Mouse (Mus musculus): ENCODE measurements at regions not wholly inside any gene's neighbourhood (a gene's known extent, or its start where the extent isn't known, plus 50 kb on each side); places are given as distances from the start of the nearest gene placed in this dataset.

DNA sequence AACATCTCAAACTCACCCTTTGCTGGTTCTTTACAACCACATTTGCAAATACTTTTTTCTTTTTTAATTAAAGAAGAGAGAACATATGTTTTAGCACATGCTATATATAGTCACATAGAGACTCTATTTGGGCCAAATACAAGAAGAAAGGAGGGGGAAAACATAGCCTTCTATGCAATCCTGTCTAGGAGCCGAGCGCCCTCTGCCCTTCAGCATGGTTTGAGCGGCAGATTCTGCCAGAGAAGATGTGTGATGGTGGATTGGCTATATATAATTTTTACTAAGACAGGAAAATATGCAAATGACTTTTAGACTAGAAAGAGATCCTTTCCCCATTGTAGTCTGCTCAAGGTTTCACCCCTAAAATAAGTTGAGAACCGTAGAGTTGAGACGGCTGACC, 60.0 kb upstream of the Myom1 start:
- no peak for DNase-seq (ENCODE audit: inconsistent age in 2 of 2, low spot score in 1 of 2)

DNA sequence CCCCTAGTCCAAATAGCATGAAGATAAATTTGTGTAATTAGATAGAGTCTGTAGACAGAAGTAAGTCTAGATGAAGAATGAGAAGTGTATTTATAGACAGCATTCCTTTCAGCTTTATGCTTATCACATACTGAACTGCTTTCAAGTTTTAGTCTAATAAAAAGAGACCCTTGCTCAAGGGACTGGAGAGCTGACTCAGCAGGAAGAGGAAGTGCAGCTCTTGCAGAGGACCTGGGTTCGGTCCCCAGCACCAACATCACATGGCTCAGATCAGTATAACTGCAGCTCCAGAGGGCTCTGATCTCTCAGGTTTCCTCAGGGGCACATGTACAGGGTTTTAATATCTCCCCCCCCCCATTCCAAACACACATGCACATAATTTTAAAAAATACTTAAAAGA, 68.2 kb upstream of the Myom1 start:
- DNase-seq (ENCODE audit: inconsistent age in 2 of 2, low spot score in 1 of 2): no peak

DNA sequence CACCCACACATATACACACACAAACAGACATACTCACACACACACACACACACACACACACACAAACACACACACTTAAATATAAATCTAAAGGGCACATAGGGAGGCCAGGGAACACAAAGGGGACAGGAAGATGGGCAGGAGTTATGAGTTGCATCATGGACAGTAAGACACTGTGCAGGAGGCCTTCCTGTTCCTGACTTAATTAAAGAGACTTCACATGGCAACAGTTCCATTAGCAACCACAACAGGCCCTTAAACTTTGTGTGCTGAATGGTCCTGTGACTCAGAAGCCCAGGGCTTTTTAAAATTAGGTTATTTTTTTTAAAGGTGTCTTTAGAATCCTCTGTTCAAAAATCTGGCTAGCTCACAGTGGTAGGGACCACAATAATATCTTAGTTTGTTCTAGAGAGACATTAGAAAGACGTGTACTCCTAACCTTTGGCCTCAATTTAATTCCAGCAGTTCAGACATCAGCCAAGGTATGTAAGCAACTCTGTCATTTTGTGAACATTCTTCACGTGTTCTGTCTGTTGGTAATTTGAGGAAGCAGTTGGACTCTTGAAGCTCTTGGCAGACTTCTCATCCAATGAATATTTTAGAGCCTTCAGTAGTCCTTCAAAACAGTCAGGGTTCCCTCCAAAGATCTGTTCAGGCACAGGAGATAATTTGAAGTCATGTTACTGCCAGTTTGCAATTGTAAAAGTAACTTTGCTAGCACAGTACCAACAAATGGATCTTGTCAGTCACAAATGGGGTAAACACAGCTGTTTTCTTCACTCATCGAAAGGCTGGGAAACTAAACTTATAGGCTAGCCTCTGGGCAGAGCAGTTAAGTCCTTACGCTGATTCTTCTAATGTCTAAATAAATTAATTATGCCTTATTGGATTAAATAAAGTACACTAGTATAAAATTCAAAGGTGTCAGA, 69.0 kb upstream of the Myom1 start:
- DNase-seq (ENCODE audit: inconsistent age in 2 of 2, low spot score in 1 of 2): no peak

DNA sequence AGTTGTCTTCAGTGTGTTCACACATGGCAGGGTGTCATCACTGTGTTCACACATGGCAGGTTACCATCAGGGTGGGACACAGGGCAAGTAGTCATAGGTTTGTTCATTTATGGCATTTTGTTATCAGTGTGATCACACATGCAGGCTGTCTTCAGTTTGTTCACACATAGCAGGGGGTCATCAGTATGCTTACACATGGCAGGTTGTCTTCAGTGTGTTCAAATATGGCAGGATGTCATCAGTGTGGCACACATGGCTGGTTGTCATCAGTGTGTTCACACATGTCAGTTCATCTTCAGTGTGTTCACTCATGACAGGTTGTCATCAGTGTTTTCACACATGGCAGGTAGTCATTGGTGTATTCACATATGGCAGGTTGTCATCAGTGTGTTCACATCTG, 69.9 kb upstream of the Myom1 start:
- no peak for DNase-seq (ENCODE audit: inconsistent age in 2 of 2, low spot score in 1 of 2)

DNA sequence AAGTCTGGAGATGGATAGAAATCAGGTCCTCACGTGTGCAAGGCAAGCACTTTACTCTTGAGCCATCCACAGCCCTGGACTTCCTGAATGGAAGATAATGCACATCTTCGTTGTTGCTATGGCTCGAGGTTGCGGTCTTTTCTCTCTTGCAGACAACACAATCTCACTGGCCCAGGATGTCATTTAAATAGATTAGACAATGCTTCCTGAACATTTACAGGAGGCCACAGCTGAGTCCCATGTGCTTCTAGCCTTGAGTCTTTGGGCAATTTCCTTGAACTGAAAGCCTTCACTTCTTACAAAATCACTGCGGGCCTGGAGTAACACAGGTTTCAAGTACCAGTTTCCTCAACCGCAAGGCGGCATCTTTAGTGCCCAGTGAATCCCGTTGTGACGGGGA, 71.8 kb upstream of the Myom1 start:
- peak in 1 of 2 experiments; percentile 49 for DNase-seq (ENCODE audit: inconsistent age in 2 of 2, low spot score in 1 of 2)

DNA sequence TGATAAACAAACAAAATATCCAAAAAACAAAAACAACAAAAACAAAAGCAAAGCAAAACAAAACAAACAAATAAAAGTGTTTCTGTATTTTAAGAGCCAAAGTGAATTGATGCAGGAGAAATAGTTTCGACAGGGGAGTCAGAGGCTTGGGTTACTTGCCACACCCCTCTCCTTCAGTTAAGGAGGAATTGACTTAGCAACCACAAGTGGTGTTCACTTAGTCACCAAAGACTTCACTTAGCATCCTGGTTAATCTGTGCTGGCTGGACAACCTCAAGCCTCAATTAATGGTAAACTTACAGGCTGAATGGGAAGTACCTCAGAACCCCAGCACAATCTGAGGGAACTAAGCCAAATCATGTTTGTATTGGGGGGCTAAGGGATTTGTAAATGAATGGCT, 72.9 kb upstream of the Myom1 start:
- DNase-seq (ENCODE audit: inconsistent age in 2 of 2, low spot score in 1 of 2): no peak

DNA sequence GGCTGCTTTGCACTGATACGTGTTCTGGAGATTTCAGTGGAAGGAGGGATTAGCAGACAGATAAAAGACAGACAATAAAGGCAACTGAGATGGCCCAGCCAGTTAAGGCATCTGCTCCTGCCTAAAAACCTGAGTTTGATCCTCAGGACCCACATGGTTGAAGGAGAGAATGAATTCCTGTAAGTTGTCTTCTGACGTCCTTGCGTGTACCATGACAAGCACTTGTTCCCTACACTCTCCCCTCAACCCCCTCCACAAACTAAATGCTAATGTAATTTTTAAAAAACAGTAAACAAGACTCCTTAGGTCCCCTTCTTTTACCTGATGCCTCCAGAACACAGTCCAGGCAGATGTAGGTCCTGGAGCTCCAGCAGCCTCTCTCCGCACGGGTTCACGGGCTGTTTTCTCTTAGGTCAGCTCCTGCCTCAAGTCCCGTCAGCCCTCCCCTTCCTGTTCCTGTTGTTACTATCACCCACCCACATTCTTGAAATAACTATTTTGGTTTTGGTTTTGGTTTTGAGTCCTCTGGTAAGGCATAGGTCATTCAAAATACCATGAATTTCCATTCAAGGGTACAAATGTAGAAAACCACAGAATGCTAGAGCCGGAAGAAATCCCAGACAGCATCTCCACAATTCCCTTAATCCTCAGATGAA, 71.3 kb upstream of the Tgif1 start:
- peak in 1 of 2 experiments; percentile 31 for DNase-seq (ENCODE audit: inconsistent age in 2 of 2, low spot score in 1 of 2)

DNA sequence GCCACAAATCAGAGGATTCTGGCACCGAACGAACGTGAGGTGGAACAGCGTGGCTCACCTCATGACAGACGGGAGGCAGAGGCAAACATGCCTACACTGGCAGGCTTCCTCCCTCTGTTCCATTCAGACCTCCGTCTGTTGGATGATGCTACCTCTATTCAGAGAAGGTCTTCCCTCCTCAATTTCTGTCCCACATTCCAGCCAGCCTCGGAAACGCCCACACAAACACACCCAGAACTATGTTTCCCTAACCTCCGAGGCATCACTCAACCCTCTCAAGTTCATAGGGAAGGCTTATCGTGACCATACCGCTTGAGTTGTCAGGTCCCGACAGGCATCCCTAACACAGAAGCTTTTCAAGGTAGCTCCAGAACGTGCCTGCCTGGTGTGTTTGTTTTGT, 68.3 kb upstream of the Tgif1 start:
- no peak for DNase-seq (ENCODE audit: inconsistent age in 2 of 2, low spot score in 1 of 2)

DNA sequence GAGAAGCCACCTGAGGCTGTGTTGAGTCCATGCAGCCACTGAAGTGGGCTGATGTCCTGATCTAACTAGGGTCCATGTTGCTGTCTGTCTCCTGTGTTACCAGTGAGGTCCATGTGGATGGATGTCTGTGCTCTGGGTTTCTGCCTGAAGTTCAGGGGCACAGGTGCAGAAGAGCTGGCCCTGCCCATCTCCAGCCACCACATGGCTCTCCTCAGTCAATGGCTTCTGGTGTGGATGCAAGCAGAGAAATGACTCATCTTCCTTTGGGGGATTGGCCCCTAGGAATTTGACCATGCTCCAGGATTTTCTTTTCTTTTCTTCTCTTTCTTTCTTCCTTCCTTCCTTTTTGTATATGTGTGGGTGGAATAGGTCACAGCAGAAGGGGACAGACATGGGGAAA, 66.8 kb upstream of the Tgif1 start:
- DNase-seq (ENCODE audit: inconsistent age in 2 of 2, low spot score in 1 of 2): no peak

DNA sequence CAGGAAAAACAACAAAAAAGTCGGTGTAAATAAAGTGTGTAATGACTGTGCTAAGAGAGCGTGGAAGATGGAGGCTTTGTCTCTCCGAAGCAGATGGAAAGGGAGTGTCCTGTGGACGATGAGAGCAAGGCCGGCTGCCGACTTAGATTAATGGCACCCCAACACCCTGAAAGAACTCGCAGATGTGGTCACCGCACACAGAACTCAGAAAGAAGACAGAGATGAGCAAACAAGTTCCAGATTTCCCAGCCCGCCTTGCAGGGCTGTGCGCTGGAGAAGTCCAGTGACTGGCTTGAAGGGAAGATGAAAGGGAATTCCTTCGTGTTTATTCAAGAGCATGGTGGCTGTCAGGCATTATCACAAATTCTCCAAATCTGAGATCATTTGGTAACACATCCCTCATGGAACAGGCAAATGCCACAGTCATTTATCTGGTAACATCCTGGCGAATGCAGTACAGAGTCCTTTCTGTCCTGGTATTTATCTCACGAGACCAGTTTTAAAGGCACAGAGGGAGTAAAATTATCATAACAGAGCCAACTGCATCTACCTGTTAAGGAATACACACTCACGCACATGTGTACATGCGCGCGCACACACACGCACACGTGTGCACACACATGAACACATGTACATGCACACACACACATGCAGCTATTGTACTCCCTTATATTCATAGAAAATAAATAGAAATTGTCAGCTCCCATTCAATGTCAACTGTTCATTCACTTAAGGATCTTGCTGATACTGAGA, 64.0 kb upstream of the Tgif1 start:
- DNase-seq (ENCODE audit: inconsistent age in 2 of 2, low spot score in 1 of 2): peak; percentile 52 to 61

DNA sequence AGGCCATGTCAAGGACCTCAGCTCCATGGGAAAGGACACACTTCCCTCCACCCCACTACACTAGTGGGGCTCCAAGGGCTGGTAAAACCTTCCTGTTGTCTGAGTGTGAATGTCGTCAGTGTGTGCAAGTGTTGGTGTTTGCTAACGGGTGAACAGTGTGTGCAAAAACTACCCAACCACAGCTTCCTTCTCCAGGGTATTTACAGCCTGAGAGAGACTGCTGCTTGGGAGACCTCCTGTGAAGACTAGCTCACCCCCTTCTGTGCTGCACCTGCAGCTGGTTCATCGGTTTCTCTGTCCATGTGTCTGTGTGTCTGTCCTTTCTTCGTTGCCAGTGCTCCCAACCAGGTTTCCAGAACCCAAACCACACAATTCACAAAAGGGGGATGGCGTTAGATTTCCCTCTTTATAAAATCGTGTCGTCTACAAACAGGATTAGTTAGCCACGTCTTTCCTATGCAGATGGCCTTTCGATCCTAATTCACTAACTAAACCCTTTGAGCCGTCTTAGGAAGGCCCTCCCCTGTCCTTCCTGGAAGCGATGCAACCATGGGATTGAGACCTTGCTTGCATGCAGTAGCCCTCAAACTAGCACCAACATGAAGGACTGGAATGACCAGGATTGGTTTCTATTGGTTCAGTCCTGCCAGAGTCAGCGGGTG, 62.9 kb upstream of the Tgif1 start:
- DNase-seq (ENCODE audit: inconsistent age in 2 of 2, low spot score in 1 of 2): no peak

DNA sequence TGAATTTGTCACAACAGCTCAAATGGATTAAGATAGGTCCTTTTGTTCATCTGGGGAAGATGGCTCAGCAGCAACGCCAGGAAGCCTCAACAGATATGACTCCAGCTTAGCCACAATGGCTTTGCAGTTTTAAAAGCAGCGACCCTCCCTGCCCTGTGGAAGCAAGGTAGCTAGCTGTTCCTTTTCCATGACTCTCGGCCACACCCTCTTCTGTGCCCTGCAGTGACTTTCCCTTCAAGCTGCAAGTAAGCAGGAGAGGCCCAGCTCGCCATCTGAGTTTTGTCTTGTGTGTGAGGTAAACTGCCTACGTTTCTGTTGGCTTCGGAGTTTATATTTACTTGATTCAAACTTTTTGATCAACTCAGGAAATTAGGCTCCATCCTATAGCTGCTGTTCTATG, 62.1 kb upstream of the Tgif1 start:
- no peak for DNase-seq (ENCODE audit: inconsistent age in 2 of 2, low spot score in 1 of 2)

DNA sequence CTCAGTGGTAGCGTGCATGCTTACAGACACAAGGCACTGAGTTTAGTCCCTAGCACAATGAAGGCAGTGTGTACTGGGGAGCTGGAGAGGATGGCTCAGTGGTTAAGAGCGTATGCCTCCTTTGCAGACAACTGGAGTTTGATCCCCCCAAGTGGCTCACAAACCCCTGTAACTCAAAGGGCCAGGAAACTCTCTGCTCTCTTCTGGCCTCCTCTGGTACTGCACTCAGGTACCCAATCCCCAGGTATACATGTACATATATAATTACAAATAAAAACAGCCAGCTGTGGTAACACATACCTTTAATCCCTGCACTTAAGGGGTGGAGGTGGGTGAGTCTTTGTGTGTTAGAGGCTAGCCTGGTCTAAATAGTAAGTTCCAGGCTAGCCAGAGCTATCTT, 56.9 kb upstream of the Tgif1 start:
- no peak for DNase-seq (ENCODE audit: inconsistent age in 2 of 2, low spot score in 1 of 2)

DNA sequence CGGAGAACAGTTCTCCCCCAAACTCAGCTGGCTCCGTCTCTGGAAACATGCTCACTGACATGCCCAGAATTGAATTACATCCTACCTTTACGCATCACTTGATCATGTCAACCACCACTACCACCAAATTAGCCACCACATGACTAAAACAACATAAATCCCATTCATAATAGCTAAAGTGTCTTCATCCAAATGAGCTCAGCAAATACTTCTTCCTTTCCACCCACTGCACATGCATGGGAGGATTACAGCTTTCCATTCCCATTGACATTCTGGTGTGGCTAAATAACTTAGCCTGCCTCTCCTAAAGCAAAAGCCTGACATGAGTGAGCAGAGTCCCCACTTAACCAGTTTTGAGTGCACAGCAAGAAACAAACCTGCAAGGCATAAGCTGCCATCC, 56.2 kb upstream of the Tgif1 start:
- DNase-seq (ENCODE audit: inconsistent age in 2 of 2, low spot score in 1 of 2): no peak

DNA sequence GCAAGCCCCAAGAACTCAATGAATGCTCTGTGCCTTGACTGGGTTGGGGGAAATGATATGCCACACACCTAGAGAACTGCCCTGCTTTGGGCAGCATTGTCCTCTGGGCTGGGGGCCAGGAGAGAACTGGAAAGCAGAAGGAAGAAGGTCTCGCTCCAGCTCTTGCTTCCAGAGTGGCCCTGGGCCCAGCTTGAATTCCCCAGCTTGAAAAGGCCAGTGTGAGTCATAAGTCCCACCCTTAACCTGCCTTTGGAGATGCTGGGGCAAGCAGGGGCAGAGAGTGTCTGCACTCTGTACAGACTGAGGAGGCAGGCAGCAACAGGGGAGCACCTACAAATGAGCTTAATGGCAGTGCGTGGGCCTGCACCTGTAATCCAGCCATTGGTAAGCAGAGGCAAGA, 55.0 kb upstream of the Tgif1 start:
- DNase-seq (ENCODE audit: inconsistent age in 2 of 2, low spot score in 1 of 2): no peak

Measured in adrenal gland, adult (tissue).